Mouse (Mus musculus): ENCODE measurements around the gene Rimkla. TPM values are rescaled to one million over a fixed set of nuclear protein-coding genes. Genes with fewer than 3 reads are reported as not detected.

The Rimkla gene
- polyA plus RNA-seq, 1 experiment from 2014 or later: 16.5 TPM

Other genes with a start within 250 kb of the Rimkla start
- gene Cldn19, start 237.2 kb downstream of the Rimkla start, polyA plus RNA-seq (2015; fragmentation: Nextera tagmentation; extraction: Ambion mirVana): 0.55 and 1.3 TPM in 2 replicates
- gene Ybx1, start 198.0 kb downstream of the Rimkla start, polyA plus RNA-seq (2015; fragmentation: Nextera tagmentation; extraction: Ambion mirVana): 723 and 839 TPM in 2 replicates
- 77.2 and 78.3 TPM in 2 replicates for gene Ppih, start 172.1 kb downstream of the Rimkla start, polyA plus RNA-seq (2015; fragmentation: Nextera tagmentation; extraction: Ambion mirVana)
- gene Ccdc30, start 77.1 kb downstream of the Rimkla start, polyA plus RNA-seq (2015; fragmentation: Nextera tagmentation; extraction: Ambion mirVana): 19.2 and 19.7 TPM in 2 replicates
- gene Ppcs, start 70.2 kb downstream of the Rimkla start, polyA plus RNA-seq (2015; fragmentation: Nextera tagmentation; extraction: Ambion mirVana): 17.7 and 18.2 TPM in 2 replicates
- gene Zmynd12, start 69.8 kb downstream of the Rimkla start, polyA plus RNA-seq (2015; fragmentation: Nextera tagmentation; extraction: Ambion mirVana): 0.28 and 0.76 TPM in 2 replicates
- gene Foxj3, start 44.4 kb upstream of the Rimkla start, polyA plus RNA-seq (2015; fragmentation: Nextera tagmentation; extraction: Ambion mirVana): 25.4 and 27.6 TPM in 2 replicates
- gene Frg2f1, start 46.9 kb upstream of the Rimkla start, polyA plus RNA-seq (2015; fragmentation: Nextera tagmentation; extraction: Ambion mirVana): 5.1 and 7.8 TPM in 2 replicates
- not detected in 2 replicates for gene Guca2a, start 145.1 kb upstream of the Rimkla start, polyA plus RNA-seq (2015; fragmentation: Nextera tagmentation; extraction: Ambion mirVana)
- not detected in 2 replicates for gene Guca2b, start 166.3 kb upstream of the Rimkla start, polyA plus RNA-seq (2015; fragmentation: Nextera tagmentation; extraction: Ambion mirVana)
- gene Hivep3, start 241.2 kb upstream of the Rimkla start, polyA plus RNA-seq (2015; fragmentation: Nextera tagmentation; extraction: Ambion mirVana): 9.5 and 10.5 TPM in 2 replicates

All from midbrain, embryonic 13.5 days (tissue).